Mouse (Mus musculus) urinary bladder, postnatal 4 days (tissue): ENCODE measurements around the gene Faf1.

Experiments used
- DNase-seq, 2 experiments: peaks; one replicate each; pipeline ENCODE4 v3.0.0; 2021 to 2022; ENCODE audit warnings: low spot score in 2 of 2

Faf1 gene

DNA sequence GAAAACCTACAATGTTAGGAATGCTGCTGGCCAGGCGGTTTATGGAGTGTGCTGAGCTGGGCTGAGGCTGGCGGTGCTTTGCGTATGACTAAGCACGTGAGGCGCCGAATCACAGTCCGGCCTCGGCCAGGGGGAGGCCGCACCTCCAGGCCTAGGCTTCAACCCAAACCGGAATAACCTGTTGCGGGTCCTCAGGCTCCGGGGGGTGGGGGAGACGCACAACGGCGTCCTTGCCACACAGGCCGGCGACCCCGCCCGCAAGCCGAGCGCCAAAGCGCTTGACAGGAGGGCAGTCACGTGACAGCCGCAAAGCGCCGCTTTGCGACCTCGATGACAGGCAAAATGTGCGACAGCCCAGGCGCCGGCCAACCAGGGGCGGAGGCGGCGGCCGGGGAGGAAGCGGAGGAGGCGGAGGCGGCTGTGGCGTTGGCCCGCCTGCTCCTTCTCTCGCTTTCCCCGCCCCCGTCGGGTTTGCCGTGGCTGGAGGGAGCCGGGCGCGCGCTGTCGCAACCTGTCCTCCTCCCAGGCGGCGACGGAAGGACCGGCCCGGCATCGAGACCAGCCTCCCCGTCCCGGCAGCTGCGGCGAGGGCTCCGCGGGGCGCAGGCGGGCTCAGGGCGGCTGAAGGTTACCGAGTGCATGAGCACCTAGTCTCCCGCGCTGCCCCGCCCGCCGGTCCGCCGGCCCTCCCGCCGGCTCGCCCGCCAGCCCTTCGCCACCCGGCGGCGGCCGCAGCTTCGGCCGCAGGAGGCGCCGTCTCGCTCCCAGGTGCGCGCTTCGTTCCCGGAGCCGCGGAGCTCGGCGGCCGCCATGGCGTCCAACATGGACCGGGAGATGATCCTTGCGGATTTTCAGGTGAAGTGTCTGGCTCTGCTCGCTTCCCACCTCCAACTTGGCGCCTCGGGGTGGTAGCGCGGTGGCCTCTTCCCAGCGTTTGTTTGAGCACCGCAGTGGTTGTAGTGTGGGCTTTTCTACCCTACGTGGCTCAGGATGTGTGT lies at the start of gene Faf1:
Faf1 (plus strand) TSS at position 371 of the 998 bp plus-strand sequence.
- peak; percentile 97 to 98 for DNase-seq

GRCm38 (mm10) chr4:109630215-109630614 lies 46.2 kb upstream of the Faf1 start:
- DNase-seq = no peak

GRCm38 (mm10) chr4:109631029-109631428 lies 45.4 kb upstream of the Faf1 start:
- no peak for DNase-seq

GRCm38 (mm10) chr4:109634971-109635370 lies 41.4 kb upstream of the Faf1 start:
- no peak for DNase-seq

GRCm38 (mm10) chr4:109639356-109639755 lies 37.0 kb upstream of the Faf1 start:
- DNase-seq = no peak

DNA sequence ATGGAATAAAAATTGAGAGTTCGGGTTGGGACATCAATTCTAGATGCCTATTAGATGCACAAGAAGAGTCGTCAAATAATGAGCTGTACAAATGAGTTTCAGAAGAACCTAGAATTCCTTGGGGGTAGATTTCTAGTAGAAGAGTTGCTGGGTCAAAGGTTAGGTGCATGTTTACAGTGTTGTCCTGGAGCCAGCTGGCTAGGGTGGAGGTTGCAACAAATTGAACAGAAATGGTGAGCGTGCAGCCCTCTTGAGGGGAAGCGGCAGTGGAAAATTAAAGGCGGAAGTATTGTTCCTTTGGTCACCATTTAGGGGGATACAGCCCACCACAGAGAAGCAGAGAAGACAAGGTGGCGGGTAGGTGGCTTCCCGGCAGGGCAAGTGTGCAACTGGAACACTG lies 36.2 kb upstream of the Faf1 start:
- DNase-seq = no peak

- no peak for DNase-seq
Measured at GRCm38 (mm10) chr4:109641451-109641850, 34.9 kb upstream of the Faf1 start.

DNA sequence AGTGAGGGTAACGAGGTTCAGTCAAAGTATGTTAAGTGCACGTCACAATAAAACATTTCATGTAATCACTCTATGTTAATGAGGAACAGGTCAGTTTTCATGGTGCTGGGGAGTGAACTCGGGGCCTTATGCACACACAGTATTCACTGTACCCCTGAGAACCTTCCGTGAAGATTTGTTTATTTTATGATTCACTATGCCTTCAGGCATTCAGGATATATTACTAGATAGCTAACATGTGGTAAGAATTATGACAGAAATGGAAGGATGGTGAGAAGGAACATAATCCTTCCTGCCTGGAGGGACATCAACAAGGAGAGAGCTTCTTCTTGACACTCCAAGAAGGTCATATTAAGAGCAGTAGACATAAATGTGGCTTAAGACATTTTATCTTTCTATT lies 29.1 kb upstream of the Faf1 start:
- DNase-seq = no peak

- no peak for DNase-seq
Measured at GRCm38 (mm10) chr4:109649331-109649730, 27.1 kb upstream of the Faf1 start.

DNA sequence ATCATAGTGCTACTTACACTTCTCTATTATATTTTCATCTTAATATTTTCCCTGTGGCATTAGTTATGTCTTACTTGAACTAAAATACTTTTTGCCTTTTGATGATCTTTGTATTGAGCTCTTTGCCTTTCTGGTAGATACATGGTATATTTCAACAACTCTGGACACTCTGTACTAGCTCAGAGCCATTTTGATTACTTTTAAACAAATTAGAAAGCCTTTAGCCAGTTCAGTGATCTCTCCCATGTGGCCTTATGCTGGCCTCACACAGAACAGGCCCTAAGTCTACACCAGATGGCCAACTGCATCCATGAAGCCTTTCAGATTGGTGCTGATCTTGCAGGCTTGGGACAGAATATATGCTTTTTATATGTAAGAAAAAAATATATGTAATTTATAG lies 23.1 kb upstream of the Faf1 start:
- no peak for DNase-seq

DNA sequence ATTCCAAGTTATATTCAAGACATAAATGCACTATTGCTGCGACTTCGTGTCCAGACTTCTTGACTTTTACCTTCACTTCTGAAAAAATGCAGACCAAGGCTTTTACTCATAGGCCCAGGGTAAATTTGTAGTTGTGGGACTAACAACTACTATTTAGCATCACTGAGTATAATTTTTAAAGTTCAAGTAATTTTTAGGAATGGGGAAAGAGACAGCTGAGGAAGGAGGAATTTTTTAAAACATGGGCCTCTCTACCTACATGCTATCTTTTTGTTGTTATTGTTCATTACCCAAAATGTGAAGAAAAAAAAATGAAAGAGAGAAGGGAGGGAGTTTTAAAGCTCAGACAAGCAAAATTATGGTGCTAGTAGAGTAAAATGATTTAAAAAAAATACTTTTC lies 21.7 kb upstream of the Faf1 start:
- no peak for DNase-seq

DNA sequence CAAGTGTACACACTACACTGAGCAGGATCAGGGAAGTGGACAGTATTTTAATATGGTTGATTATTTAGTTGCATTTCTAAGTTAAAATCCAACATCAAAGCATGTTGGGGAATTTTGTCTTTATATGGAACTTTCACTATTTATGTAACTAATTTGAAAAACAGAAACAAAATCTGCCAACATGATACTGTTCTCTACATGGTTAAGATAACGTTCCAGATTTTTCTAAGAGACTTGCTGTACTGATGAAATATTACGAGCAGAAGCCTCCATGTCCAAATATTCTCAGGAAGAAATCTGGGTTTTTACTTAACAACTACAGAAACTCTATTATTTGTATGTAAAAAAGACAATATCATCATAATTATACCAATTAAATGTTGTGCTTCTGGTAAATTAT lies 20.6 kb upstream of the Faf1 start:
- DNase-seq = no peak

- DNase-seq = no peak
Measured at GRCm38 (mm10) chr4:109656301-109656700, 20.1 kb upstream of the Faf1 start.

- peak in 1 of 2 experiments; percentile 31 for DNase-seq
Measured at GRCm38 (mm10) chr4:109657021-109657850, 19.2 kb upstream of the Faf1 start.

GRCm38 (mm10) chr4:109657851-109658500 lies 18.4 kb upstream of the Faf1 start:
- no peak for DNase-seq

DNA sequence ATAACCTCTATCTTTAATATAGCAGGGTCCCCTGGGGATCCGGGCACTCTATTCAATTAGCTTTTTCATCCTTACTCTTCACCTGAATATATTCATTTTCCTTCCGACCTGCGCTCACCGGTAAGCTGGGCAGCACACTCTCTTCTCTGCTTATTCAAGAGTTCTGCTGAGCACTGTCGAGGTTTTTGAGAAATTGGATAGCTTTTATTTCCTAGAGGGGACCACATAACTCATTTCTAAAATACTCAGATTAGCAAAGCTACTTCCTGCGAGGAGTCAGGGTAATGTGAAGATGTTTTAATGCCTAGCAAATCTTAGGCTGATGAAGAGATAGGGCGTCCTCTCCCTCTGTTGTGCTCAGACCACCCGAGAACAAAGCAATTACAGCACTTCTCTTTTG lies 17.6 kb upstream of the Faf1 start:
- DNase-seq = no peak

DNA sequence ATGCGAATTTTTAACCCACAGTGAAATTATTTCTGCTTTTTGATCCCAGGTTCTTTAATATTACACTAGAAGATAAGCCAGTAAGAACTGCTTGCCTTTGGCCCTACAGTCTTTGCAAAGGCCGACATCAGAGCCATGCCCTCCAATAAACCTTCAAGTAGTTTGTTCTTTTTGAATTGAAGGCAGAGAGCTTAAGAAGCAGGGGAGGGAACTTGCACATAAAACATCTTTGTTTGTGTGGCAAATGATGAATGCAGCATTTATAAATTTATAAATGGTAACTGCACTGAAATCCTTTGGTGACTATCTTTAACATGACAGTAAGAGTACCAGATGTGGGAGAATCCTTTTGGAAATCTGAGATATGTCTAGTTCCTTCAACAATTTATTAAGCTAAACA lies 16.8 kb upstream of the Faf1 start:
- DNase-seq = no peak

- no peak for DNase-seq
Measured at GRCm38 (mm10) chr4:109660568-109660967, 15.8 kb upstream of the Faf1 start.

- DNase-seq = no peak
Measured at GRCm38 (mm10) chr4:109661183-109661582, 15.2 kb upstream of the Faf1 start.

- DNase-seq = no peak
Measured at GRCm38 (mm10) chr4:109662271-109662670, 14.1 kb upstream of the Faf1 start.

- no peak for DNase-seq
Measured at GRCm38 (mm10) chr4:109664091-109664490, 12.3 kb upstream of the Faf1 start.
